In genomic region chr8:86028646-86029312, GRCm38 (mm10) we compare ENCODE assay signal across 12 mouse cellular contexts.
DNase-seq lines count a peak whose midpoint lies in the region; ATAC-seq and TF ChIP-seq lines count a peak whose summit lies in the region.
"Had no signal": no experiment of that assay in that cellular context is flagged by ENCODE, and none has a peak within 500 bp of the region (broad histone marks: within the 10 kb centered on the region; RNA-seq: fewer than 3 reads in every experiment).

No protein-coding gene starts in this region.

- H3K9me3 ChIP-seq in midbrain, embryonic 13.5 days, result no peaks in the 10 kb centered on the region
- H3K9me3 ChIP-seq: megakaryocyte, embryonic 14.5 days; neural tube, embryonic 12.5 days had no signal

- peak overlapping the region; percentile 24; the same call in 1 of the 2 replicates for H3K27ac ChIP-seq in gastrocnemius, adult 2 months
- H3K27ac ChIP-seq in midbrain, embryonic 13.5 days, result no peak overlapping the region
- H3K27ac ChIP-seq: neural tube, embryonic 12.5 days had no signal

- no peaks in the 10 kb centered on the region for H3K4me1 ChIP-seq in midbrain, embryonic 13.5 days (replicated peaks)
- H3K4me1 ChIP-seq: neural tube, embryonic 12.5 days had no signal

- TF ChIP-seq CTCF in gastrocnemius, adult 2 months (IDR thresholded peaks at IDR 0.05), result no peak

- H3K27me3 ChIP-seq in midbrain, embryonic 13.5 days, result no peaks in the 10 kb centered on the region
- H3K27me3 ChIP-seq: megakaryocyte, embryonic 14.5 days; neural tube, embryonic 12.5 days had no signal

- H3K36me3 ChIP-seq in midbrain, embryonic 13.5 days, result no peaks in the 10 kb centered on the region; the same call in none of the 2 replicates

- H3K9ac ChIP-seq in midbrain, embryonic 13.5 days (replicated peaks), result no peak overlapping the region
- H3K9ac ChIP-seq: neural tube, embryonic 12.5 days had no signal

- no peak for ATAC-seq in midbrain, embryonic 13.5 days

- H3K4me3 ChIP-seq in gastrocnemius, adult 2 months, result no peak overlapping the region
- no peak overlapping the region for H3K4me3 ChIP-seq in midbrain, embryonic 13.5 days (replicated peaks)
- H3K4me3 ChIP-seq: erythroblast, embryonic 14.5 days; megakaryocyte, embryonic 14.5 days; neural tube, embryonic 12.5 days had no signal

- no peak for DNase-seq in gastrocnemius, adult 2 months
- DNase-seq in gastrocnemius, postnatal 36 days, result no peak
- DNase-seq in cerebellum, adult 18-20 months, result peak; percentile 76 to 85
- peak; percentile 60 for DNase-seq in layer of hippocampus, adult 11-12 months (ENCODE audit: low spot score)
- peak; percentile 67 for DNase-seq in right cerebral cortex, adult 18-20 months
- DNase-seq in B cell, adult 2 months, result no peak
- DNase-seq in ovary, postnatal 10 days (ENCODE audit: low spot score), result no peak
- DNase-seq: kidney, adult 8-10 months had no signal

- intact Hi-C loops in gastrocnemius, adult 2 months (cut with DNase I), result no loop called here
- intact Hi-C loops in gastrocnemius, postnatal 36 days (cut with DNase I), result no loop called here

- no peak overlapping the region for H3K4me2 ChIP-seq in midbrain, embryonic 13.5 days (replicated peaks)
- H3K4me2 ChIP-seq: neural tube, embryonic 12.5 days had no signal

- 86% methylated on average over 6 of the region's 6 CpGs for WGBS in midbrain, embryonic 13.5 days

Comparison
In these comparisons a context has a peak if more than half of its experiments do, and no peak if none do; other contexts are left out.
1. DNase-seq: peak in cerebellum, adult 18-20 months (2 of 2), layer of hippocampus, adult 11-12 months (single experiment) and right cerebral cortex, adult 18-20 months (single experiment); none in gastrocnemius, adult 2 months (single experiment), gastrocnemius, postnatal 36 days (0 of 2), B cell, adult 2 months (0 of 2) and ovary, postnatal 10 days (single experiment).